Mouse (Mus musculus) lung, embryonic 15.5 days (tissue): ENCODE results near the gene Fcgr3. TPM values are rescaled to one million over a fixed set of nuclear protein-coding genes. Genes with fewer than 3 reads are reported as not detected.
"Not testable (repeated sequence)": the region's sequence is repeated elsewhere in the genome, so short reads cannot be mapped to it uniquely, and the experiment has no call there.

ENCODE experiments used
- ATAC-seq: fragments of 200-750 bp; cut with Nextera tagmentation; 2 replicates; pipeline ENCODE4 v1.8.0; 2017; ENCODE audit warnings: moderate number of reproducible peaks, borderline replicate concordance; ENCODE audit not compliant: low FRiP score, low TSS enrichment; ENCODE audit errors: extremely low read depth
- H3K27ac ChIP-seq: fragments of 300-500 bp; sonication (generic); 2 replicates; pipeline ENCODE4 v1.5.1; 2015; ENCODE audit warnings: moderate library complexity, mild to moderate bottlenecking, inconsistent platforms
- H3K27me3 ChIP-seq: fragments of 300-500 bp; sonication (generic); 2 replicates; pipeline ENCODE4 v1.6.1; 2015; ENCODE audit warnings: inconsistent platforms
- H3K36me3 ChIP-seq: fragments of 300-500 bp; sonication (generic); 2 replicates; pipeline ENCODE4 v1.6.1; 2015; ENCODE audit warnings: inconsistent platforms
- H3K4me1 ChIP-seq: fragments of 300-500 bp; sonication (generic); 2 replicates; pipeline ENCODE4 v1.6.1; 2015; ENCODE audit warnings: inconsistent platforms
- H3K4me2 ChIP-seq: fragments of 300-500 bp; sonication (generic); 2 replicates; pipeline ENCODE4 v1.6.1; 2015; ENCODE audit warnings: inconsistent platforms, mild to moderate bottlenecking, moderate library complexity
- H3K4me3 ChIP-seq: fragments of 300-500 bp; sonication (generic); 2 replicates; pipeline ENCODE4 v1.5.1; 2015; ENCODE audit warnings: mild to moderate bottlenecking, inconsistent platforms
- H3K9ac ChIP-seq: fragments of 300-500 bp; sonication (generic); 2 replicates; pipeline ENCODE4 v1.6.1; 2015; ENCODE audit warnings: inconsistent platforms
- H3K9me3 ChIP-seq: fragments of 300-500 bp; sonication (generic); 2 replicates; pipeline ENCODE4 v1.6.1; 2016; ENCODE audit warnings: inconsistent platforms
- WGBS: fragments of 180-500 bp; shearing (Covaris S2); methylation state at CpG from one replicate; pipeline ENCODE4 v1.1.7; 2015; 5-methylcytosine and 5-hydroxymethylcytosine counted together
- polyA plus RNA-seq: library from polyadenylated mRNA; unstranded; fragments of >200 nt; fragmentation: Nextera tagmentation; extraction: Ambion mirVana; gene quantifications from 2 replicates; pipeline ENCODE4 v1.2.1, GENCODE M21; 2015

Fcgr3 gene
- polyA plus RNA-seq, 1 experiment from 2014 or later: 15.1 TPM

- 8% methylated on average over 30 of the region's 45 CpGs for whole genome bisulfite sequencing
- H3K27ac ChIP-seq, H3K9me3 ChIP-seq, H3K36me3 ChIP-seq, H3K9ac ChIP-seq: not testable (repeated sequence)
- Histone ChIP-seq H3K4me1 (peaks cover 19% of the 10 kb centered on the region), H3K4me3 (peak overlapping the region; percentile 30), H3K27me3 (peaks cover 34% of the 10 kb centered on the region), H3K4me2 (peak overlapping the region; percentile 48)
- peak; percentile 8 for ATAC-seq
These were observed 1.0 kb upstream of the Fcgr3 start for GRCm38 (mm10) chr1:171065768-171066167.

- H3K4me3 ChIP-seq: peak overlapping the region; percentile 32
- H3K9me3 ChIP-seq, H3K36me3 ChIP-seq, H3K27ac ChIP-seq, H3K9ac ChIP-seq: not testable (repeated sequence)
- peaks cover 33% of the 10 kb centered on the region for H3K27me3 ChIP-seq
- 3% methylated on average over 24 of the region's 35 CpGs for WGBS
- peak; percentile 33 for ATAC-seq
- H3K4me1 ChIP-seq: peaks cover 24% of the 10 kb centered on the region
- H3K4me2 ChIP-seq: peak overlapping the region; percentile 46
These were observed 480 bp upstream of the Fcgr3 start for GRCm38 (mm10) chr1:171065243-171065587.

- H3K9ac ChIP-seq: peak overlapping the region; percentile 0; the same call in 1 of the 2 replicates
- H3K27me3 ChIP-seq: peaks cover 25% of the 10 kb centered on the region
- not testable (repeated sequence) for H3K9me3 ChIP-seq, H3K36me3 ChIP-seq, H3K27ac ChIP-seq
- H3K4me3 ChIP-seq: peak overlapping the region; percentile 32
- WGBS: 10% methylated on average over 42 of the region's 61 CpGs
- ATAC-seq: peak; percentile 79
- peaks cover 34% of the 10 kb centered on the region for H3K4me1 ChIP-seq
- peak overlapping the region; percentile 50 for H3K4me2 ChIP-seq
These were observed 905 bp downstream of the Fcgr3 start for GRCm38 (mm10) chr1:171063569-171064490.

GRCm38 (mm10) chr1:171061566-171061965, 3.2 kb downstream of the Fcgr3 start:
- 42% methylated on average over 3 of the region's 3 CpGs for WGBS
- no peak for ATAC-seq
- Histone ChIP-seq H3K36me3 (no peaks in the 10 kb centered on the region), H3K4me2 (no peak overlapping the region), H3K27ac (0 out of 2 replicates have a peak overlapping the region, but pooled peaks have one; percentile 76), H3K27me3 (peaks cover 20% of the 10 kb centered on the region), H3K9ac (no peak overlapping the region), H3K4me3 (no peak overlapping the region), H3K9me3 (no peaks in the 10 kb centered on the region), H3K4me1 (peaks cover 34% of the 10 kb centered on the region)

GRCm38 (mm10) chr1:171060392-171060791, 4.3 kb downstream of the Fcgr3 start:
- no peak for ATAC-seq
- Histone ChIP-seq H3K4me2 (peak overlapping the region; percentile 10), H3K27me3 (peaks cover 13% of the 10 kb centered on the region), H3K4me3 (no peak overlapping the region), H3K9me3 (no peaks in the 10 kb centered on the region), H3K4me1 (peaks cover 31% of the 10 kb centered on the region), H3K36me3 (no peaks in the 10 kb centered on the region), H3K27ac (peak overlapping the region; percentile 76), H3K9ac (no peak overlapping the region)
- 6% methylated on average over 10 of the region's 10 CpGs for WGBS

- no peak overlapping the region for H3K4me2 ChIP-seq
- H3K27me3 ChIP-seq: peaks cover 6% of the 10 kb centered on the region
- H3K9me3 ChIP-seq: no peaks in the 10 kb centered on the region
- peaks cover 25% of the 10 kb centered on the region for H3K4me1 ChIP-seq
- no peak for ATAC-seq
- peak overlapping the region; percentile 76 for H3K27ac ChIP-seq
- no peaks in the 10 kb centered on the region for H3K36me3 ChIP-seq
- H3K4me3 ChIP-seq: no peak overlapping the region
- 33% methylated on average over 2 of the region's 2 CpGs for WGBS
- H3K9ac ChIP-seq: no peak overlapping the region
These were observed 5.5 kb downstream of the Fcgr3 start for GRCm38 (mm10) chr1:171059203-171059602.

GRCm38 (mm10) chr1:171057253-171057652, 7.5 kb downstream of the Fcgr3 start:
- peaks cover 22% of the 10 kb centered on the region for H3K4me1 ChIP-seq
- no peak overlapping the region for H3K4me2 ChIP-seq
- 66% methylated on average over 5 of the region's 5 CpGs for WGBS
- no peak overlapping the region for H3K4me3 ChIP-seq
- no peaks in the 10 kb centered on the region for H3K27me3 ChIP-seq
- no peak overlapping the region for H3K27ac ChIP-seq
- no peaks in the 10 kb centered on the region for H3K9me3 ChIP-seq
- no peaks in the 10 kb centered on the region for H3K36me3 ChIP-seq
- no peak overlapping the region for H3K9ac ChIP-seq
- no peak for ATAC-seq

GRCm38 (mm10) chr1:171053305-171053704, 11.4 kb downstream of the Fcgr3 start:
- Histone ChIP-seq H3K36me3 (no peaks in the 10 kb centered on the region), H3K27ac (no peak overlapping the region), H3K4me1 (no peaks in the 10 kb centered on the region), H3K9ac (no peak overlapping the region), H3K27me3 (no peaks in the 10 kb centered on the region), H3K4me3 (no peak overlapping the region), H3K9me3 (no peaks in the 10 kb centered on the region), H3K4me2 (no peak overlapping the region)
- 82% methylated on average over 6 of the region's 6 CpGs for WGBS
- ATAC-seq: no peak

GRCm38 (mm10) chr1:171050774-171051173, 14.0 kb downstream of the Fcgr3 start:
- no peaks in the 10 kb centered on the region for H3K36me3 ChIP-seq
- no peak overlapping the region for H3K4me2 ChIP-seq
- H3K4me1 ChIP-seq: no peaks in the 10 kb centered on the region
- H3K27me3 ChIP-seq: no peaks in the 10 kb centered on the region
- ATAC-seq: no peak
- no peak overlapping the region for H3K4me3 ChIP-seq
- 56% methylated on average over 7 of the region's 7 CpGs for WGBS
- H3K9me3 ChIP-seq: no peaks in the 10 kb centered on the region
- no peak overlapping the region for H3K9ac ChIP-seq
- no peak overlapping the region for H3K27ac ChIP-seq

GRCm38 (mm10) chr1:171049263-171049662, 15.5 kb downstream of the Fcgr3 start:
- Histone ChIP-seq H3K9me3 (no peaks in the 10 kb centered on the region), H3K4me1 (peaks cover 5% of the 10 kb centered on the region; the same call in 1 of the 2 replicates), H3K27me3 (no peaks in the 10 kb centered on the region), H3K9ac (no peak overlapping the region), H3K27ac (no peak overlapping the region), H3K36me3 (no peaks in the 10 kb centered on the region), H3K4me3 (no peak overlapping the region), H3K4me2 (no peak overlapping the region)
- 65% methylated on average over 10 of the region's 10 CpGs for WGBS
- no peak for ATAC-seq

- H3K4me3 ChIP-seq: no peak overlapping the region
- no peak overlapping the region for H3K4me2 ChIP-seq
- H3K27me3 ChIP-seq: no peaks in the 10 kb centered on the region
- ATAC-seq: no peak
- H3K27ac ChIP-seq: no peak overlapping the region
- H3K9ac ChIP-seq: no peak overlapping the region
- WGBS: 73% methylated on average over 3 of the region's 3 CpGs
- no peaks in the 10 kb centered on the region for H3K9me3 ChIP-seq
- H3K4me1 ChIP-seq: peaks cover 5% of the 10 kb centered on the region; the same call in 1 of the 2 replicates
- H3K36me3 ChIP-seq: no peaks in the 10 kb centered on the region
These were observed 18.2 kb downstream of the Fcgr3 start for GRCm38 (mm10) chr1:171046501-171046900.

GRCm38 (mm10) chr1:171045079-171045465, 19.7 kb downstream of the Fcgr3 start:
- Histone ChIP-seq H3K9ac (peak overlapping the region; percentile 34; the same call in 1 of the 2 replicates), H3K4me3 (peak overlapping the region; percentile 67), H3K9me3 (no peaks in the 10 kb centered on the region), H3K27ac (no peak overlapping the region), H3K4me1 (peaks cover 5% of the 10 kb centered on the region; the same call in 1 of the 2 replicates), H3K4me2 (peak overlapping the region; percentile 55), H3K36me3 (no peaks in the 10 kb centered on the region), H3K27me3 (no peaks in the 10 kb centered on the region)
- WGBS: 4% methylated on average over 14 of the region's 14 CpGs
- no peak for ATAC-seq
